Comparison of ENCODE assay signal across 12 mouse cellular contexts in genomic region chr10:61212817-61213216, GRCm38 (mm10). TPM values are rescaled to one million over a fixed set of nuclear protein-coding genes. Genes with fewer than 3 reads are reported as not detected.
DNase-seq lines count a peak whose midpoint lies in the region; ATAC-seq and TF ChIP-seq lines count a peak whose summit lies in the region.
"Had no signal": no experiment of that assay in that cellular context is flagged by ENCODE, and none has a peak within 500 bp of the region (broad histone marks: within the 10 kb centered on the region; RNA-seq: fewer than 3 reads in every experiment).

No protein-coding gene starts in this region.

- peaks cover 5% of the 10 kb centered on the region; the same call in 1 of the 2 replicates for H3K9me3 ChIP-seq in hindbrain, embryonic 12.5 days (replicated peaks)
- no peaks in the 10 kb centered on the region for H3K9me3 ChIP-seq in hindbrain, embryonic 16.5 days (ENCODE audit: control insufficient read depth, low read length)
- no peaks in the 10 kb centered on the region for H3K9me3 ChIP-seq in ES-Bruce4 (replicated peaks; ENCODE audit: control insufficient read depth, insufficient read depth, low read length, poor library complexity, severe bottlenecking)
- no peaks in the 10 kb centered on the region for H3K9me3 ChIP-seq in embryonic facial prominence, embryonic 12.5 days
- H3K9me3 ChIP-seq in liver, embryonic 13.5 days (replicated peaks) = 0 out of 2 replicates have a peak, but pooled peaks cover 4% of the 10 kb centered on the region
- H3K9me3 ChIP-seq: midbrain, embryonic 15.5 days had no signal

- H3K4me3 ChIP-seq in hindbrain, embryonic 12.5 days = no peak overlapping the region
- no peak overlapping the region for H3K4me3 ChIP-seq in hindbrain, embryonic 16.5 days (ENCODE audit: low read length)
- peak overlapping the region; percentile 31; the same call in 1 of the 2 replicates for H3K4me3 ChIP-seq in ES-Bruce4 (ENCODE audit: low read depth, low read length)
- H3K4me3 ChIP-seq in embryonic facial prominence, embryonic 12.5 days = no peak overlapping the region
- H3K4me3 ChIP-seq in liver, embryonic 13.5 days (replicated peaks) = no peak overlapping the region
- H3K4me3 ChIP-seq in gastrocnemius, adult 2 months = no peak overlapping the region
- H3K4me3 ChIP-seq: midbrain, embryonic 15.5 days had no signal

- TF ChIP-seq EP300 in ES-Bruce4 (IDR thresholded peaks at IDR 0.05; ENCODE audit: insufficient read depth, low read depth, low read length) = no peak

- no peak overlapping the region for H3K27ac ChIP-seq in hindbrain, embryonic 12.5 days
- H3K27ac ChIP-seq in hindbrain, embryonic 16.5 days (ENCODE audit: low read depth, low read length) = no peak overlapping the region
- H3K27ac ChIP-seq in ES-Bruce4 (ENCODE audit: insufficient read depth, low read length) = no peak overlapping the region
- no peak overlapping the region for H3K27ac ChIP-seq in embryonic facial prominence, embryonic 12.5 days
- no peak overlapping the region for H3K27ac ChIP-seq in liver, embryonic 13.5 days
- no peak overlapping the region for H3K27ac ChIP-seq in gastrocnemius, adult 2 months
- H3K27ac ChIP-seq: midbrain, embryonic 15.5 days had no signal

- DNase-seq in liver, embryonic 13.5 days = no peak
- DNase-seq in layer of hippocampus, adult 11-12 months (ENCODE audit: low spot score) = no peak
- no peak for DNase-seq in gastrocnemius, adult 2 months
- no peak for DNase-seq in cerebellum, postnatal 4 days (ENCODE audit: low spot score in 2 of 2)
- DNase-seq: heart, postnatal 14 days; kidney, postnatal 10 days had no signal

- no peak overlapping the region for H3K9ac ChIP-seq in hindbrain, embryonic 12.5 days
- H3K9ac ChIP-seq in hindbrain, embryonic 16.5 days (ENCODE audit: low read depth, low read length) = no peak overlapping the region
- no peak overlapping the region for H3K9ac ChIP-seq in ES-Bruce4 (ENCODE audit: low read depth, poor library complexity, severe bottlenecking)
- no peak overlapping the region for H3K9ac ChIP-seq in embryonic facial prominence, embryonic 12.5 days
- H3K9ac ChIP-seq in liver, embryonic 13.5 days = no peak overlapping the region
- H3K9ac ChIP-seq: midbrain, embryonic 15.5 days had no signal

- H3K36me3 ChIP-seq in hindbrain, embryonic 12.5 days = no peaks in the 10 kb centered on the region
- H3K36me3 ChIP-seq in hindbrain, embryonic 16.5 days (ENCODE audit: control insufficient read depth, insufficient read depth, low read length) = no peaks in the 10 kb centered on the region
- no peaks in the 10 kb centered on the region for H3K36me3 ChIP-seq in ES-Bruce4 (ENCODE audit: control insufficient read depth, insufficient read depth, low read length, poor library complexity, severe bottlenecking)
- no peaks in the 10 kb centered on the region for H3K36me3 ChIP-seq in embryonic facial prominence, embryonic 12.5 days
- H3K36me3 ChIP-seq in liver, embryonic 13.5 days = no peaks in the 10 kb centered on the region
- H3K36me3 ChIP-seq: midbrain, embryonic 15.5 days had no signal

- peak overlapping the region; percentile 27 for H3K4me2 ChIP-seq in hindbrain, embryonic 12.5 days (replicated peaks)
- no peak overlapping the region for H3K4me2 ChIP-seq in hindbrain, embryonic 16.5 days (ENCODE audit: low read length)
- H3K4me2 ChIP-seq in embryonic facial prominence, embryonic 12.5 days (replicated peaks) = no peak overlapping the region
- 0 out of 2 replicates have a peak overlapping the region, but pooled peaks have one; percentile 17 for H3K4me2 ChIP-seq in liver, embryonic 13.5 days
- H3K4me2 ChIP-seq: midbrain, embryonic 15.5 days had no signal

- 9% methylated on average over 11 of the region's 11 CpGs for WGBS in hindbrain, embryonic 12.5 days
- WGBS in hindbrain, embryonic 16.5 days = 15% methylated on average over 10 of the region's 11 CpGs
- 8% methylated on average over 10 of the region's 11 CpGs for WGBS in embryonic facial prominence, embryonic 12.5 days
- WGBS in liver, embryonic 13.5 days (ENCODE audit: insufficient replicate concordance) = 7% methylated on average over 11 of the region's 11 CpGs

- peaks cover 10% of the 10 kb centered on the region for H3K27me3 ChIP-seq in hindbrain, embryonic 12.5 days
- peaks cover 4% of the 10 kb centered on the region; the same call in 1 of the 2 replicates for H3K27me3 ChIP-seq in hindbrain, embryonic 16.5 days (replicated peaks; ENCODE audit: control insufficient read depth, insufficient read depth, low read length)
- H3K27me3 ChIP-seq in ES-Bruce4 (ENCODE audit: control insufficient read depth, insufficient read depth, low read length, poor library complexity, severe bottlenecking) = no peaks in the 10 kb centered on the region
- no peaks in the 10 kb centered on the region for H3K27me3 ChIP-seq in embryonic facial prominence, embryonic 12.5 days
- peaks cover 6% of the 10 kb centered on the region; the same call in 1 of the 2 replicates for H3K27me3 ChIP-seq in liver, embryonic 13.5 days

- TF ChIP-seq CTCF in ES-Bruce4 (IDR thresholded peaks at IDR 0.05; ENCODE audit: low read depth, low read length) = no peak
- no peak for TF ChIP-seq CTCF in gastrocnemius, adult 2 months (IDR thresholded peaks at IDR 0.05)

- intact Hi-C loops in gastrocnemius, adult 2 months (cut with DNase I) = loop anchor here (5.0 kb wide), 2 partner anchors 49 to 64 kb away; no protein-coding TSS in a partner anchor

- no peaks in the 10 kb centered on the region; the same call in 1 of the 2 replicates for H3K4me1 ChIP-seq in hindbrain, embryonic 12.5 days
- no peaks in the 10 kb centered on the region for H3K4me1 ChIP-seq in hindbrain, embryonic 16.5 days (ENCODE audit: control insufficient read depth, insufficient read depth, low read depth, low read length)
- H3K4me1 ChIP-seq in ES-Bruce4 (ENCODE audit: control insufficient read depth, insufficient read depth, low read length) = no peaks in the 10 kb centered on the region
- peaks cover 3% of the 10 kb centered on the region; the same call in 1 of the 2 replicates for H3K4me1 ChIP-seq in embryonic facial prominence, embryonic 12.5 days
- 0 out of 2 replicates have a peak, but pooled peaks cover 4% of the 10 kb centered on the region for H3K4me1 ChIP-seq in liver, embryonic 13.5 days (replicated peaks)
- H3K4me1 ChIP-seq: midbrain, embryonic 15.5 days had no signal

- TF ChIP-seq POLR2A in ES-Bruce4 (IDR thresholded peaks at IDR 0.05; ENCODE audit: insufficient read depth, low read length) = no peak

- ATAC-seq in hindbrain, embryonic 12.5 days (ENCODE audit: low FRiP score) = no peak
- no peak for ATAC-seq in hindbrain, embryonic 16.5 days
- ATAC-seq in embryonic facial prominence, embryonic 12.5 days (ENCODE audit: insufficient number of reproducible peaks, insufficient read depth, low FRiP score, low TSS enrichment) = peak; percentile 32; the same call in 1 of the 2 replicates
- ATAC-seq in liver, embryonic 13.5 days (ENCODE audit: low read depth) = peak; percentile 43; the same call in 1 of the 2 replicates
- ATAC-seq: activated CD4-positive, CD25-positive, alpha-beta regulatory T cell, adult 4 months; midbrain, embryonic 15.5 days had no signal

RNA-seq across cellular contexts. Expression of gene Tbata, which starts 41.1 kb away (rescaled TPM):
- polyA plus RNA-seq in hindbrain, embryonic 12.5 days (2016; fragmentation: Nextera tagmentation; extraction: Ambion mirVana) = 0.27 and 0.32 TPM in 2 replicates
- 0.64 and 1.2 TPM in 2 replicates for polyA plus RNA-seq in hindbrain, embryonic 16.5 days (2015; fragmentation: Nextera tagmentation; extraction: Ambion mirVana)
- not detected in 2 replicates for polyA plus RNA-seq in ES-Bruce4 (2011; ENCODE audit: insufficient read depth, insufficient read length, low read depth, missing spikeins)
- polyA plus RNA-seq in embryonic facial prominence, embryonic 12.5 days (2016; fragmentation: Nextera tagmentation; extraction: Ambion mirVana) = not detected in 2 replicates
- polyA plus RNA-seq in liver, embryonic 13.5 days (2015; fragmentation: Nextera tagmentation; extraction: Ambion mirVana) = not detected in 2 replicates
- not detected for total RNA-seq in gastrocnemius, adult 2 months (2021)
- polyA plus RNA-seq: activated CD4-positive, CD25-positive, alpha-beta regulatory T cell, adult 4 months; midbrain, embryonic 15.5 days had no signal

Comparison
In these comparisons a context has a peak if more than half of its experiments do, and no peak if none do; other contexts are left out.
1. H3K4me2 ChIP-seq: peak in hindbrain, embryonic 12.5 days (single experiment) and liver, embryonic 13.5 days (single experiment); none in hindbrain, embryonic 16.5 days (single experiment) and embryonic facial prominence, embryonic 12.5 days (single experiment).
2. ATAC-seq: peak in embryonic facial prominence, embryonic 12.5 days (single experiment) and liver, embryonic 13.5 days (single experiment); none in hindbrain, embryonic 12.5 days (single experiment) and hindbrain, embryonic 16.5 days (single experiment).